Mouse (Mus musculus) lung, postnatal 0 days (tissue): ENCODE measurements around the gene Zfp523.

Source experiments
- CTCF ChIP-seq: IDR thresholded peaks from 2 replicates; pipeline ENCODE4 v1.5.1; 2016; ENCODE audit warnings: antibody characterized with exemption, mild to moderate bottlenecking
- EP300 ChIP-seq: IDR thresholded peaks from 2 replicates; pipeline ENCODE4 v1.6.1; 2016; ENCODE audit warnings: antibody characterized with exemption, mild to moderate bottlenecking, control low read depth

GRCm38 (mm10) chr17:28188313-28188712 is 11.4 kb downstream of the Zfp523 start:
- no peak for TF ChIP-seq EP300
- no peak for TF ChIP-seq CTCF
